In genomic region chr8:97308304-97308703, GRCm38 (mm10) we compare ENCODE assay signal across 18 mouse cellular contexts.
"Had no signal": no experiment of that assay in that cellular context is flagged by ENCODE, and none has a peak within 500 bp of the region (broad histone marks: within the 10 kb centered on the region; RNA-seq: fewer than 3 reads in every experiment).

No protein-coding gene starts in this region.

- H3K4me3 ChIP-seq: layer of hippocampus, adult 2 months; limb, embryonic 13.5 days; megakaryocyte, embryonic 14.5 days; midbrain, embryonic 12.5 days; neural tube, embryonic 12.5 days; stomach, embryonic 15.5 days had no signal

- H3K27ac ChIP-seq: kidney, postnatal 0 days; layer of hippocampus, adult 2 months; limb, embryonic 13.5 days; liver, embryonic 14.5 days; midbrain, embryonic 12.5 days; neural tube, embryonic 12.5 days; stomach, embryonic 15.5 days had no signal

- H3K9me3 ChIP-seq: limb, embryonic 13.5 days; megakaryocyte, embryonic 14.5 days; midbrain, embryonic 12.5 days; neural tube, embryonic 12.5 days; stomach, embryonic 15.5 days had no signal

- H3K4me1 ChIP-seq: limb, embryonic 13.5 days; megakaryocyte, embryonic 14.5 days; midbrain, embryonic 12.5 days; neural tube, embryonic 12.5 days; stomach, embryonic 15.5 days had no signal

- ATAC-seq: intestine, embryonic 16.5 days; lung, postnatal 0 days had no signal

- H3K27me3 ChIP-seq: limb, embryonic 13.5 days; megakaryocyte, embryonic 14.5 days; midbrain, embryonic 12.5 days; neural tube, embryonic 12.5 days; stomach, embryonic 15.5 days had no signal

- H3K36me3 ChIP-seq: limb, embryonic 13.5 days; midbrain, embryonic 12.5 days; neural tube, embryonic 12.5 days; stomach, embryonic 15.5 days had no signal

- DNase-seq: kidney, adult 8-10 months; kidney, postnatal 36 days; left cerebral cortex, postnatal 4 days; lung, adult 18-20 months; lung, postnatal 4 days; retina, postnatal 1 day; right cerebral cortex, postnatal 14 days; thymus, postnatal 4 days had no signal

- H3K9ac ChIP-seq: limb, embryonic 13.5 days; liver, embryonic 14.5 days; midbrain, embryonic 12.5 days; neural tube, embryonic 12.5 days; stomach, embryonic 15.5 days had no signal

- H3K4me2 ChIP-seq: limb, embryonic 13.5 days; midbrain, embryonic 12.5 days; neural tube, embryonic 12.5 days; stomach, embryonic 15.5 days had no signal
